Mouse (Mus musculus) adrenal gland, postnatal 14 days (tissue): Measurements from ENCODE around the gene Gm11541. TPM values are rescaled to one million over a fixed set of nuclear protein-coding genes. Genes with fewer than 3 reads are reported as not detected.
A peak's percentile ranks its signal among the peaks of the same experiment; 100 is the strongest.
"Not testable (repeated sequence)": the region's sequence is repeated elsewhere in the genome, so short reads cannot be mapped to it uniquely, and the experiment has no call there.

ENCODE experiments used
- DNase-seq: peaks from one replicate; pipeline ENCODE4 v3.0.0; 2021; ENCODE audit warnings: mixed read lengths
- total RNA-seq: library from RNA; stranded (reverse); gene quantifications from 2 replicates; pipeline ENCODE4 v1.2.3, GENCODE M21; 2021

The Gm11541 gene
- total RNA-seq, 1 experiment from 2014 or later, result not detected

GRCm38 (mm10) chr11:94697140-94697539 is 7.2 kb downstream of the Gm11541 start:
- no peak for DNase-seq

- DNase-seq, result no peak
Measured at GRCm38 (mm10) chr11:94695508-94695907, 8.8 kb downstream of the Gm11541 start.

DNA sequence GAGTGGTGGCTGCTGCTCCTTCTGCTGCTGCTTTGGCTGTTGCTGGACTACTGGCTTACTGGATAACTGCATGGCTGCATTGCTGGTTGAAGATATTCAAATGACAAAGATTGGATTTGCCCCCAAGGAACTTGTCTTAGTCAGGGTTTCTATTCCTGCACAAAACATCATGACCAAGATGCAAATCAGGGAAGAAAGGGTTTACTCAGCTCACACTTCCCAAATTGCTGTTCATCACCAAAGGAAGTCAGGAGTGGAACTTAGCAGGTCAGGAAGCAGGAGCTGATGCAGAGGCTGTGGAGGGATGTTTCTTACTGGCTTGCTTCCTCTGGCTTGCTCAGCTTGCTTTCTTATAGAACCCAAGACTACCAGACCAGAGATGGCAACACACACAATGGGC is 11.8 kb downstream of the Gm11541 start:
- DNase-seq, result not testable (repeated sequence)

DNA sequence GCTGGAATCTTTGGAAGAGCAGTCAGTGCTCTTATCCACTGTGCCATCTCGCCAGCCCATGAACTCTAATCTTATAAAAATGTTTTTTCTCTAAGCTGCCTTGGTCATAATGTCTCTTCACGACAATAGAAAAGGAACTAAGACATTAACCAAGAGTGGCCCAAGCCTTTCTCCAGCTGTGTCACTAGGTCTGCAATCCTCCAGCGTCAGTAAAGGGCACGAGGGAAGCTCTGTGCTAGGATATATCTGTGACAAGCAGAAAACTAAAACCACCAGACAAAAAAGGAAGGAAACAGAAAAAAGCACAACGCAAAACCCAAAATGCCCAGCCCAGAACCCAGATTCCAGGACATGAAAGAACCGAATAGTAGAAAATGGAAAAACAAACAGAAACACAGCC is 17.1 kb downstream of the Gm11541 start:
- no peak for DNase-seq

GRCm38 (mm10) chr11:94682427-94682826 is 21.9 kb downstream of the Gm11541 start:
- DNase-seq, result no peak

- no peak for DNase-seq
Measured at GRCm38 (mm10) chr11:94681640-94682039, 22.7 kb downstream of the Gm11541 start.

DNA sequence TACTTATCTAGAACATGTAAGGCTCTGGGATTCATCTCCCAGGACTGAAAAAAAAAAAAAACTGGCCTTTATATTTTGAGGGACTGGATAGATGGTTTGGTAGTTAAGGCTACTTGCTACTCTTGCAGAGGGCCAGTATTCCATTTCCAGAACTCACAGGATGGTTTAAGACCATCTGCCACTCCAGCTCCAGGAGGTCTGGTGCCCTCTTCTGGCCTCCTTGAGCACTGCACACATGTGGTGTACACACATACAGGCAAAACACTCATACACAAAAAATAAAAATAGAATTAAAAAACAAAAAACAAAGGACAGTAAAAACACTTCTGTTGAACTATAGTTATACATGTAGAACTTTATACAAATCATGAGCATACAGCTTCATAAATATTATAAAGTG is 23.7 kb downstream of the Gm11541 start:
- no peak for DNase-seq

DNA sequence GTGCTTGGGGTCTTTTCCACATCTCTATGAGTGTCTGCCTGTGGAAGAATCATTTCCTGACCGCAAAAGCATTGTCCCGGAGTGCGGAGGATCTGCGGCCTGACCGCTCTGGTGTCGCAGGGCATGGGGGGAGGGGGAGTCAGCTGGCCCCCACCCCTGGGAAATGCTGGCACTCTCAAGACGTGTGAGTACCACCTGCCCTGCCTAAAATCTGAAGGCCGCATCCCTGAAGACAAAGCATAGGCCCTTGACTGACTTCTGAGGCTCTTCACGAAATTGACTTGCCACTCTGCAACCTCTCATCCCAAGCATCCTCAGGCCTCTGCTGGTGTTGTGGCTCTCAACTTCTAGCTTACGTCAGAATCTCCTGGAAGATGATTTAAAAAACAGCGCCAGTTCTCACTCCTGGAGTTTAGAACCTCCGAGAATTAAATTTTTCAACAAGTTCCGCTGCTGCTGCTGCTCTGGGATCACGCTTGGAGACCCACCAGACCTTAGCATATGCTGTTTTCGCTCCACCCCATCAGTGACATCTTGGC is 26.6 kb downstream of the Gm11541 start:
- no peak for DNase-seq

GRCm38 (mm10) chr11:94676754-94677606 is 27.3 kb downstream of the Gm11541 start, which contains the start of gene Xylt2:
Gene Xylt2 (minus strand): TSS chr11:94677515.
- DNase-seq, result peak; percentile 96

DNA sequence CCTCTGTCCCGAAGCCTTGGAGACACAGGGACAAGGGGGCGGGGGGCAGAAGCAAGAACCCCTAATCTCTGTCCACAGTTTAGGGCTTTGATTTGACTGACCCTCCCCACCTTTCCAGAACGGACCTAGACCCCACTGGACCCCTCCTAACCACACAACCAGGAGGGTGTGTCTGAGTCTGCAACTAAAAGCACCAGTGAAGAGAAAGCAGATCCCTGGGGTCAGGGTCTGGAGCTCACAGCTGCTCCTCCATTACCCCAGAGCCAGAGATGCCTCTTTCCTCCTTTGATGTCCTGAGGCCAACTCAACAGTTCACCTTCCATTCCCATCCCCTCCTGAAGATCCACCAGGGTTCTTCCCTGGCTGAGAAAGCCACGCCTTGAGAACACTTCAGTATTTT is 28.0 kb downstream of the Gm11541 start:
- no peak for DNase-seq

DNA sequence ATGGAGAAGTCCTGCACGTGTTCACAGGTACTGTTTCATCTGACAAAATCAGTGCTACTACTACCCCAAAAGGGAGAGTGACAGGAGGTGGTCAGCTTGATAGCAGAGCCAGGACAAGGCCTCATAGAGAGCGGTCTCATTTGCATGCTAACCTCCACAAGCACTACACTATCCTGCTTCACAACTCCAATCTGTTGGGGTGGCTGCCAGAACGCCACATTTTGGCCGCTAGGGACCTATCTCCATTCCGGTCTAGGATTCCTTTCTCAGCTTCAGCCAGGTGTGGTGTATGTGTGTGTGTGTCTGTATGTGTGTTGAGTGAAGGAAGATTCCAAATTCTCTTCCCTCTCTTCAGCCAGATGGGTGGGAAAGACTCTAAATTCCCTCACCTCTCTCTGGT is 28.9 kb downstream of the Gm11541 start:
- DNase-seq, result no peak

- no peak for DNase-seq
Measured at GRCm38 (mm10) chr11:94674984-94675383, 29.3 kb downstream of the Gm11541 start.

DNA sequence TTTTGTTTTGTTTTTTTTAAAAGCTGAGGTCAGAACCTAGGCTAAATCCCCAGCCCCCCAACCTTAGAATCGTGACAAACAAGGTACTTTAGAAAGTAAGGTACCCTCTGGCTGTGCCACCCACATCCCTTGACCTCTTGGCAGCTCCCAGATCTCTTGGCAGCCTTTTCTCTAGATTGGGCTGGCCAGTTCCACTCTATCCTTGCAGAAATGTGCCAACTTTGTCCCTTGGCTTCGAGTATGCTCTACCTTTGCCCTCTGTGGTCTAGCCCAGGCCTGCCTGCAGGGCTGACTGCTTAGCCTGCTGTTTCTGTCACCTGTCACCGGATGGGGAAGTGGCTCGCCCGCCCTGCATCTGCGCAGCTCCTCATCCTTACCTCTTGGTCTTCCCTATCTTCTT is 39.0 kb downstream of the Gm11541 start:
- DNase-seq, result peak; percentile 45

DNA sequence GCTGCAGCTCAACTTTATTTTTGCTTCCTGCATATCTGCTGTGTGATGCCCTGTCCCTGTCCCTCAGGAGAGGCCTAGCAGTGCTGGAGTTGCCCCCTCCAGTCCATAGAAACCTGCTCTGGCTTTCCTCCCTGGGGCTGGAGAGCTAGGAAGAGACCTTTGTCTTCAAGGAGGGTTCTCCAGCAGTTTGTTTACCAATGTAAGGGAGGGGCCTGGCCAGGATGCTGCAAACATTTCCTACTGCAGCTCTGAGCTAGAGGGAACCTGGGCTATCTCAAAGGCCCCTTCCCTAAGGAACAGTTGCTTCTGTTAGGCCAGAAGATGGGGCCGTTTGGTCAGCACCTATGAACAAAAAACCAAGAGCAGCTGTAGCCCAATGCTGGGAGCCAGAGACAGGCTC is 43.0 kb downstream of the Gm11541 start:
- no peak for DNase-seq

GRCm38 (mm10) chr11:94653663-94654436 is 50.4 kb downstream of the Gm11541 start, which contains the start of the genes Mrpl27 and Eme1:
Gene Mrpl27 (plus strand): TSS chr11:94653767.
Gene Eme1 (minus strand): TSS chr11:94653964.
- DNase-seq, result peak; percentile 90

DNA sequence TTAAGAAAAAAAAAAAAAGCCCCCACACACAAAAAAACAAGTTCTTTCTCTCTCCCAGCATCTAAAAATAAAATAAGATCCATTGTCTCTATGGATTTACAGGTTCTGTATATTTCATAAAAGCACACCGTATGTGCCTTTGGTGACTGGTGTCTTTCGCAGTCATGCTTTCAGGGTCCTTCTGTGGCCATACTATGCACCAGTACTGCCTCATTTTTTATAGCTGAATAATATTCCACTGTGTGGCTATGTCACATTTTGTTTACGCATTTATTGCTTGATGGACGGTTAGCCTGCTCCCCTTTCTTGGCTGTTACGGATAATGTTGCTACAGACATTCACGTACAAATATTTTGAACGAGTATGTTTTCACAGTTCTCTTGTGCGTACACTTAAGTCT is 51.3 kb downstream of the Gm11541 start:
- DNase-seq, result no peak

GRCm38 (mm10) chr11:94651241-94651640 is 53.1 kb downstream of the Gm11541 start:
- not testable (repeated sequence) for DNase-seq

- DNase-seq, result no peak
Measured at GRCm38 (mm10) chr11:94646457-94646856, 57.8 kb downstream of the Gm11541 start.
